Mouse (Mus musculus) G1E (cell line): ENCODE results near the gene Katnal1. TPM values are rescaled to one million over a fixed set of nuclear protein-coding genes. Genes with fewer than 3 reads are reported as not detected.

Source experiments
- ATAC-seq: 2 replicates; pipeline ENCODE4 v1.8.0; 2016; ENCODE audit warnings: mild to moderate bottlenecking; ENCODE audit not compliant: insufficient number of reproducible peaks, poor library complexity, low FRiP score, severe bottlenecking; ENCODE audit errors: extremely low read depth
- DNase-seq: peaks from one replicate; pipeline ENCODE4 v3.0.0; 2012; ENCODE audit warnings: low spot score
- H3K27me3 ChIP-seq: 2 replicates; pipeline ENCODE4 v1.6.1; 2012; ENCODE audit warnings: mild to moderate bottlenecking, low read length, inconsistent platforms; ENCODE audit not compliant: insufficient read depth
- H3K36me3 ChIP-seq: replicated peaks from 2 replicates; pipeline ENCODE3; 2012; ENCODE audit warnings: mild to moderate bottlenecking, inconsistent platforms
- H3K4me1 ChIP-seq: 2 replicates; pipeline ENCODE4 v1.6.1; 2012; ENCODE audit warnings: low read depth, low read length, inconsistent platforms, mixed read lengths; ENCODE audit not compliant: insufficient read depth
- H3K4me3 ChIP-seq: 2 replicates; pipeline ENCODE4 v1.5.1; 2012; ENCODE audit warnings: low read depth, mild to moderate bottlenecking, inconsistent platforms, low read length, moderate library complexity, mixed read lengths
- H3K9me3 ChIP-seq: replicated peaks from 2 replicates; pipeline ENCODE4 v1.6.1; 2012; ENCODE audit warnings: inconsistent platforms
- CTCF ChIP-seq: IDR thresholded peaks from 2 replicates; pipeline ENCODE4 v1.5.1; 2012; ENCODE audit warnings: low read depth, low read length, inconsistent platforms, mixed read lengths
- GATA1 ChIP-seq: IDR thresholded peaks from 2 replicates; pipeline ENCODE4 v1.6.1; 2012; ENCODE audit warnings: borderline replicate concordance, low read length, inconsistent platforms, mixed read lengths
- GATA2 ChIP-seq: IDR thresholded peaks from 2 replicates; pipeline ENCODE4 v1.6.1; 2012; ENCODE audit warnings: low read depth, low read length, inconsistent platforms, borderline replicate concordance
- POLR2AphosphoS5 ChIP-seq: IDR thresholded peaks from 2 replicates; pipeline ENCODE4 v1.6.1; 2012; ENCODE audit warnings: low read depth, low read length, inconsistent platforms; ENCODE audit not compliant: insufficient replicate concordance
- TAL1 ChIP-seq: conservative IDR thresholded peaks from 2 replicates; pipeline ENCODE4 v1.6.1; 2012; ENCODE audit warnings: low read depth, low read length, inconsistent platforms, mixed read lengths
- polyA plus RNA-seq: library from polyadenylated mRNA; stranded (reverse); fragments of >175 nt; gene quantifications from 2 replicates; pipeline ENCODE4 v1.2.3, GENCODE M21; 2012
- total RNA-seq, 2 experiments: library from RNA; stranded (forward) in 1 of 2; stranded (reverse) in 1 of 2; fragments of 200-1000 nt in 1 of 2; fragments of >200 nt in 1 of 2; fragmentation: Nextera tagmentation in 1 of 2; gene quantifications; 2 replicates each; pipeline ENCODE4 v1.2.3; 2014 to 2017

The Katnal1 gene
- total RNA-seq (2014; fragmentation: Nextera tagmentation) (not detected in 2 replicates), total RNA-seq (2017) (0.12 and 0.71 TPM in 2 replicates), polyA plus RNA-seq (not detected in 2 replicates)

DNA sequence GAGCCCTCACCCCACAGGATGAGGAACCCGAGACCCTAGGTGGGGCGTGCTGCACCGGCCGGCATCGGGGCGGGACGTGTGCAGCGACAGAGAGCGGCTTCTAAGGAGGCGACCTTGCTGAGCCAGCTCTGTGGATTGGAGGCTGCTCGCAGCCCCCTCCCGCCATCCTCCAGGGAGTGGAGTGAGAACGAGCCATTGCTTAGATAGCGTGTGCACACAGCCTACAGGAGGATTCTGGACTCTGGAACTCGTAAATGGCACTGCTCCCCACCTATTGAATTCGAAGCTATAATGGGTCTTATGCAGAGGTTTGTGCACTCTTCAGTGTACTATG, at the start of gene Katnal1:
TSS of gene Katnal1 (minus strand) at position 205 of the 334 bp plus-strand sequence.
- no peaks in the 10 kb centered on the region for H3K4me1 ChIP-seq
- H3K4me3 ChIP-seq = no peak within 1 kb of the TSS; the same call in 1 of the 2 replicates
- no peak for TF ChIP-seq CTCF
- no peak for TF ChIP-seq TAL1
- no peak for TF ChIP-seq GATA1
- no peak for TF ChIP-seq POLR2AphosphoS5
- TF ChIP-seq GATA2 = no peak
- DNase-seq = no peak
- ATAC-seq = no peak
- peaks cover 49% of the 10 kb centered on the region for H3K9me3 ChIP-seq
- no peaks in the 10 kb centered on the region for H3K27me3 ChIP-seq
- H3K36me3 ChIP-seq = no peaks in the 10 kb centered on the region

DNA sequence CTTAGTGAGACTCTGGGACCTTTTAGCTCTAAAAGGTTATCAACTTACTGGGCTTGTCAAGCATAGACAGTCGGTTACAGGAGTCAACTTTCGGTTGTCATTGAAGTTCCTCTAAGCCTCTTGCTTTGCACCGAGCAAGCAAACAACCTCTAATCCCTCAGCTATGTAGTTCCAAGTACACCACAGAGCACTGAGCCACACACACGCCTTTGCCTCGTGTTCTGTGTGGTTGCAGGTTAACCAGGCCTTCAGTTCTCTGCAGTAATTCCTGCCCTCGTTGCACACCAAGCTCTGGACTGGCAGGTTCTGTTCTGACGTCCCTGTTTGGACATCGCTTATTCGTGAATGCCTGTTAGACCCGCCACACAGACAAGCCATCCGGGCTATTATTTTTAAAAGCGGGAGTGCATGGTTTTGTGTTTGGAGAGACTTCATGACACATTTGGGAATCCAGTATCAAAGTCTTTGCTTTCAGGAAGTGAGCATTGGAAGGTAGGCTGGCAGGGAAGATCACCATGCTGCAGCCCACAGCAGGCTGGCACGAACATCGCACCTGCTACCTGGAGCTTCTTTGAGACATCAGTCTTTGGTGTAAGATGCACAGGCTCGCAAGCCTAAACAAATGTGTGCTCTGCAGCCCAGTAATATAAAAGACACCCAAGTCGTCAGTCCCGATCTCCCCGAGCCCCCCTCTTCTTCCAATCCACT, 49.5 kb upstream of the Katnal1 start:
- DNase-seq (no peak), ATAC-seq (no peak)
- TF ChIP-seq TAL1 = no peak
- no peak for TF ChIP-seq CTCF
- no peak for TF ChIP-seq POLR2AphosphoS5
- no peak for TF ChIP-seq GATA1
- TF ChIP-seq GATA2 = no peak
- H3K9me3 ChIP-seq = peaks cover 40% of the 10 kb centered on the region
- H3K27me3 ChIP-seq = no peaks in the 10 kb centered on the region
- no peaks in the 10 kb centered on the region for H3K36me3 ChIP-seq
- no peaks in the 10 kb centered on the region for H3K4me1 ChIP-seq
- H3K4me3 ChIP-seq = no peak overlapping the region

DNA sequence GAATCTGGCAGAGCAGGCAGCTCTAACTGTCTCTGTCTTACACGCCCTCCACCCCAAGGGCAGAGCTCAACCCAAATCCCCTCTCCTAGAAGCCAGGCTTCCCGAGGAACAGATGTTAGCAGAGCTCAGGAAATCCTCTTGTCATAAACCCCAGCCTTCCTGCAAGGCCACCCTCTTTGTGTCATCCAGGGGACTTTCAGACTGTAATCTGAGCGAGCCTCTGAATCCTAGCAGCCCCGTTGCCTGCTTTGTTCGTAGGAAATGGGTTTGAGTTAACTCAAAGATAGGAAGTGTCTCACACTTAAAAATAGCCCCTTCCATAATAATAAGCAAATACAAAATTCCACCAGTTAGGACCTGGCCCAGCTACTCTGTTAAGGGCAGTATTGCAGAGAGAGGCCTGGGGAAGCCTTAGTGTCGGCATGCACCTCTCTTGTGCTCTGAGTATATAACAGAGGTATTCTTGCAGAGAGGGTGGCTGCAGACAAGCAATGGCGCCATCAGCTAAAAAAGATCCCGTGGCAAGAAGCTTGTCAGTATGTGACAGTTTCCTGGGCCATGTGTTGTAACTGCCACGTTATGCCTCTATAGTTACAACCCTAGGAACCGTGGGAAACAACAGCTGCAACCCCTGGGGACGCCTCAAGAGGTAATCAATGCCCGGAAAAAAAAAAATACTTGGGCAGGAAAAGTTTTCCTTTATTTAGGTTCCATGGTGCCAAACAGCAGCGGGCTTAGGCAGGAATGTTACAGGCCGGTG, 48.8 kb upstream of the Katnal1 start:
- no peak for DNase-seq
- no peak for ATAC-seq

DNA sequence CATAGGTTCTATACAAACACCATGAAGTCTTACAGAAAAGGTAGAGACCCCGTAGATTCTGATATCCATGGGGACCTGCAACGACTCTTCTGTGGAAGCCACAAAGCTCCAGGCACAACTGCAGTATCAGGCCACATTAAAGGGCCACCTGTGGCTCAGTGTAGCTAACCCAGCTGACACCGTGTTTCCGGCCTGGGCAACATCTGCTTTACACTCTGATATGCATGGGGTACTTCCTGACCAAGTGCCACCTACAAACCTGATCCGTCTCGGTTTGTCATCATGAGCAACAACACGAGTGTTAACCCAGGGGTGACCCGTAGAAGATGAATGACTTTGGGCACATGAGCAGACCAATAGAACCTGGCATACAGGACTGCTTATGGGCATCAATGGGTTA, 47.8 kb upstream of the Katnal1 start:
- no peak for DNase-seq
- ATAC-seq = no peak
- H3K4me3 ChIP-seq = no peak overlapping the region
- no peaks in the 10 kb centered on the region for H3K4me1 ChIP-seq
- no peaks in the 10 kb centered on the region for H3K36me3 ChIP-seq
- TF ChIP-seq CTCF = no peak
- TF ChIP-seq GATA2 = no peak
- no peak for TF ChIP-seq POLR2AphosphoS5
- no peak for TF ChIP-seq TAL1
- no peak for TF ChIP-seq GATA1
- no peaks in the 10 kb centered on the region for H3K27me3 ChIP-seq
- H3K9me3 ChIP-seq = peaks cover 33% of the 10 kb centered on the region

More for the DNA sequence above, 48.8 kb upstream of the Katnal1 start:
- Histone ChIP-seq H3K36me3 (no peaks in the 10 kb centered on the region), H3K4me3 (no peak overlapping the region), H3K4me1 (no peaks in the 10 kb centered on the region), H3K27me3 (no peaks in the 10 kb centered on the region), H3K9me3 (peaks cover 39% of the 10 kb centered on the region)
- TF ChIP-seq POLR2AphosphoS5 = no peak
- no peak for TF ChIP-seq CTCF
- TF ChIP-seq GATA2 = no peak
- TF ChIP-seq TAL1 = no peak
- TF ChIP-seq GATA1 = no peak

DNA sequence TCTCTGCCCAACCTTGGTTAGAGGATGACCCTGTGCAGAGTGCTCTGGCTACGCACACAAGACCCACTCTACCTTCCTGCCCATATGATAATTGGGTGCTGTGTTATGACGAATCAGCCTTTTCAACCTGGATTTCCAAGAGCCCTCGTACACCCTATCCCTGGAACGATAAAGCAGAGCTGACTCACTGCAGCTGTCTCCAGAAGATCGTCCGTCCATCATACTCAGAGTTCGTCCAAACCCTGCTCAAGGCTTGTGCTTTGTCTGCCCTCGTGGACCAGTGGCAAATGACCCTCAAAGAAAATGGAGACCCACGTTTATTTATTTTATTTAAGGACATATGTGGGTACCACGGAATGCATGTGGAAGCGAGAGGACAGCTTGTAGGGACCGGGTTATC, 45.9 kb upstream of the Katnal1 start:
- peaks cover 27% of the 10 kb centered on the region for H3K9me3 ChIP-seq
- DNase-seq = no peak
- H3K36me3 ChIP-seq = no peaks in the 10 kb centered on the region
- H3K27me3 ChIP-seq = no peaks in the 10 kb centered on the region
- ATAC-seq = no peak
- H3K4me1 ChIP-seq = no peaks in the 10 kb centered on the region
- H3K4me3 ChIP-seq = no peak overlapping the region
- TF ChIP-seq CTCF (no peak), GATA2 (no peak), TAL1 (no peak), POLR2AphosphoS5 (no peak), GATA1 (no peak)

DNA sequence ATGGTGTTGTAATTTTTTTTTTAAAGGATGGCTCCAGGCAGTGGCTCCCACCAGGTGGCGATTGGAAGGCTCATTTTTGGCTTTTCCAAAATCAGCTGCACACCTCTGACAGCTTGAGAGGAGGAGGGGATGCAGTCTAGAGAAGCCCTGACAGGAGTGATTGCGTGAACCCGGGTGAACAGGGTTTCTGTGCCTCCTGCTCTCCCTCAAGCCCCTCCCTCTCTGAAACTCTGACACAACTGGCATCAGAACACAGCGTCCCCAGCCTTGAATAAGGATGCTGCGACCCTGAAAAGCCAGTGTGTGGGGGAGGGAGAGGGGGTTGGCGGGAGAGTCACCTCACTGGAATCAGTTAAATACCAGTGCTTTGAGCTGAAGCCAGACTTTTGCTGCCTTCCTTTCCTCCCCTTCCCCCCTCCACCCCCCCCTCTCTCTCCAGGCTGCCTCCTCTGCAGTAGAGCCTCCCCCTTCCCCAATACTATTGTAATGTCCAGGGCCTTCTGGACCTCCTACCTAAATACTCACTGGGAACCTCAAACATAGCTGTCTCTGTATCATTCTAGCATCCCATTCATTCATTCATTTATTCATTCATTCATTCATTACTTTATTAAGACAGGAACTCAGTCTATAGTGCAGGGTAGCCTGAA, 44.0 kb upstream of the Katnal1 start:
- DNase-seq (no peak), ATAC-seq (no peak)
- Histone ChIP-seq H3K36me3 (no peaks in the 10 kb centered on the region), H3K4me3 (no peak overlapping the region), H3K9me3 (peaks cover 37% of the 10 kb centered on the region), H3K4me1 (no peaks in the 10 kb centered on the region), H3K27me3 (no peaks in the 10 kb centered on the region)
- TF ChIP-seq GATA1 = no peak
